Mouse (Mus musculus): ENCODE measurements around the gene Aptx.

The Aptx gene

DNA sequence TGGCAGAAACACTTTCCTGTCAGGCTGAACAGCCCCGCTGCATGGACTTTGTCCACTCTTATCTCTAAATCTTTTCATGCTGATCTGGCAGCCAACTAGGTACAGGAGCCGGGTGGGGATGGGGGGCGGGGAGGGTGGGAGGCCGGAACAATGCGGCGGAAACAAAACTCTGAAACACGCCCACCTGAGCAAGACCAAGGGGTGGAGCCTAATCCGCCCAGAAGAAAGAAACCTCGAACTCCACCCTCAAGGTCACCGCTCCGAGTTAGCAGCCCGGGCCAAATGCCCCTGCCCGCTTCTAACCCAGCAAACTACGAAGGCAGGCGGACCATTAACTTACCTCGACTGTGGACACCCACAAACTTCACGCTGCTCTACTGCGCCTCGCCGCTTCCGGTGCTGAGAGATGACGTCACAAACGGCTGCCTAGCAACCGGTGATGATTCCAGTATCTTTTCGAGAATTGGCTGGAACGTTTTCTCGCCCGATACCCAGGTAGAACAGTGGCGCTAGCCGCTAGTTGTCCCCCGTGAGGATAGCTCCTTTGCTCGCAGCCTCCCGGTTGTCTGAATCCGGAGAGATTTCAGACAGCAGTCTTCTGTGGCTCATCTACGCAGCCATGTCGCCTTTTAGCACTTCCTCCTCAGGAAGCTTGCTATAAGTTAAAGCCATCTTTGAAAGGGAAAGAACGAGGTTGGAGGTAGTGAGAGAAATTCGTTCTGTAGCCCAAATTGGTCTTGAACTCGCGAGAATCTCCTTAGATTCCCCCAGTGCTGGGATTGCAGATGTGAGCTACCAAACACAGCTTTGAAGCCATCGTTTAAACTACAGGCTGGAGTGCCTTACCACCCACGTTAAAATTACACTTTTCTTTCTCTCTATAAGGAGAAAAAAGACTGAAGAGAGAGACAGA lies at the start of gene Aptx:
TSS of gene Aptx (minus strand) at position 398 of the 913 bp plus-strand sequence.
- DNase-seq: peak; percentile 96 to 98

DNA sequence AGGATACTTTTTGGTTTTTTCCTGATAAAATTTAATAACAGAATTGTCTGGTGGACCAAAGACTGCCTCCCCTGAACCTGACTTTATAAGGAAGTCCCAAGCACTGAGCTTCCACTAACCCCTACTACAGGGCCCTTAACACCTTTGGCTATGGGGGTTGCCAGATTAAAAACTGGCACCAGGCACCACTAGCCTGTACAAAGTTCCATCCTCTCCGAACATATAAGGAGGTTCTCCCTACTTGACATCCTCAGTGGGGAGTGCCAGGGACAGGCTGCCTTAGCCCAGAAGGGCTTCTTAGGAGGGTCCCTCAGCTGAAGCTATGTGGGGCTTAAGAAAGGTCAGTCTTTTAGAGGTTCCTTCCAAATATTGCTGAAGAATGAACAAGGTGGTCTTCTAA lies 32.4 kb upstream of the Aptx start:
- no peak for DNase-seq

DNA sequence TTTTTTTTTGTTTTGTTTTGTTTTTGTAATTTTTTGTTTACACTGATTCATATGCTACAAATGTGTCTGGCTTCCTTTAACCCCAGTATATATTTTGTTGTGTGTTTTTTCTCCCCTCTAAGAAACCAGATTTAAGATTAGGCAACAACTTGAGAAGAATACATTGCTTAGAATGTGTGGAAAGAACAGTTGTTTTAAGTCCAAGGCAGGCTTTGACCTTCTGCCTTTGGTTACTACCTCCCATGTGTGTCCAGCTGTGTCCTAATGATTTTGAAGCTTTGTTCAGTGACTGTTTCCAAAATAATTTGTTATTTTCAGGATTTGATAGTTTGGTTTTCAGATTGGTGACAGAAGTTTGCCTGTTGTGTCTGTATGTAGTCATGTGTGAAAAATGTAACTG lies 28.3 kb upstream of the Aptx start:
- no peak for DNase-seq

DNA sequence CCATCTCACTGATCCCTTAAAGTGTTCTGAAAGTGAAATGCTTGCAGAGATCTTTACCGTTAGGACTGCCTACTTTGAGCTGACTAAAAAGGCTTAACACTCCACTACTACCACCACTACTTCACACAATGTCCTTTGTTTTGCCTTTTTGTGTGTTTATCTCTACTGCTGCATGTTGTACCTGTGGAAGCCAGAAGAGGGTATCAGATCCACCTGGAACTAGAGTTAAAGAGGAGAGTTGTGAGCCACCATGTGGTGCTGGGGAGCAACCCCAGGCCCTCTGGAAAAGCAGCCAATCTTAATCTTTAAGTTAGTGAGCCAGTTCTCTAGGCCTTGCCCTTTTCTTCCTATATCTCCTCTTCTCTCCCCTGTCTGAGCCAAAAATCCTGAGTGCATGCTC lies 24.3 kb upstream of the Aptx start:
- DNase-seq: no peak

DNA sequence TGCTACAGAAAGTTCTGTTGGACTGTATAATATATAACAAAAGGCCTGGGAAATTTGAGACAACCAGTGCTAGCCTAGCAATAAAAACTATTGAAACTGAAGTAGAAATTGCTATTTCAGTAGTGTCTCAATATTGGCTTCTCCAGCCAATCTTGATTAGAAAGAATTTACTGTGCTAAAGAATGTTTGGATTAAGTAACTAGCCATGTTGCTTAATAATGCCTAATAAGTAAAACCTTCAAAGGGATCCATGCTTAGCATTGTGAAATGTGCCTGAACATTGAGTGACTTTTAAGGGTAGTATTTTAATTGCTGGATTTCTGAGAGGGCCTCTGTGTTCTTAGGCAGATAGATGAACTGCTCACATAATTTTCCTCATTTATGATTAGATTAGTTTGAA lies 22.6 kb upstream of the Aptx start:
- DNase-seq: no peak

DNA sequence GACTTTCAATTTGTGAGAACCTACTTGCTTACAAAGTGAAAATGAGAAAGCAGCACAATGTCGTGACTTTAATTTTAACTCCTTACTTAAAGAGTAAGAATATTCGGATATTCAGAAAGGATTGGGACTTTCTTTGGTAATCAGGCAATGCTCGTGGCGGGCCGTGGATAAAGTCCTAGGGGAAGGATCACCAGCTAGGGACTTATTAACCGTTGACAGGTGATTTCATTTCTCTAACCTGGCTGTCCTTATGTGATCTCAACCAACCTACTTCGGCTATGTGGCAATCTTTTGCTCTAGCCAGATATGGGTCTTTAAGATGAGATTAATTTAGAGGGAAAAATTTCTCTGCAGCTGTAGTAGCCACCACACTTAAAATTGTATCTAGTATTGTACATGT lies 22.1 kb upstream of the Aptx start:
- DNase-seq: no peak

DNA sequence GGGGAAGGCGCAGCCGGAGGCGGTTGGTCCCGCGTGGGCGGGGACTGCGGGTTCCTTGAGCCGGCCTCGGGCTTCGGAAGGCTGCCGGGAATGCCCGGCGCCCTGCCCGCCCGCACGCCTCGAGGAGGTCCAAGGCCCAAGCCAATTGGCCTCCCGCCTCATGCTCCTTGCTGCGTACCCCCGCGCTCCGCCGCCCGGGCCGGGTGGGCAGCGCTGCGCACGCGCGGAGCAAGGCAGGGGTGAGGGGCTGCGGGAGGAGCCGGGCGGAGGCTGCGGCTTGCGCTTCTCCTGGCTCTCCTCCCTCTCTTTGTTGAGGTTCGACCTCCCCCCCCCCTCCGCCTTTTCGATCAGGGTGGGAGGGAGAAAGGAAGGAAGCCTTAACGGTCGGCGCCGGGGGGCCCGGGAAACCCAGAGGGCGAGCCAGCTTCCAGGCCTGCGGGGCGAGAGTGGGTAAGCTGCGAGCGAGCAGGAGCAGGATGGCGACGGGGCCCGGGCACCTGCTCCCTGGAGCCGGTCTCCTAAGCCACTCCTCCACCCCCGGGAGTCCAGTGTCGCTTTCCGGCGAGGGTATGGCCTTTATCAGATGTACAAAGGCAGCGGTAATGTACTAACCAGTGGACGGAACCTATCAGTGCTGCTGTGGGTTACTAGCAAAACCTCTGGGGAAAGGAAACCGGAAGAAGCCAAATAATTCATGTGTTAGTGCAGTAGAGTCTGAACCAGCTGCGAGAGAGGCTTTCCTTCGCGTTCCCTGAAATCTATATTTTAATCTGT lies 19.9 kb upstream of the Aptx start:
- DNase-seq: peak; percentile 84 to 88

DNA sequence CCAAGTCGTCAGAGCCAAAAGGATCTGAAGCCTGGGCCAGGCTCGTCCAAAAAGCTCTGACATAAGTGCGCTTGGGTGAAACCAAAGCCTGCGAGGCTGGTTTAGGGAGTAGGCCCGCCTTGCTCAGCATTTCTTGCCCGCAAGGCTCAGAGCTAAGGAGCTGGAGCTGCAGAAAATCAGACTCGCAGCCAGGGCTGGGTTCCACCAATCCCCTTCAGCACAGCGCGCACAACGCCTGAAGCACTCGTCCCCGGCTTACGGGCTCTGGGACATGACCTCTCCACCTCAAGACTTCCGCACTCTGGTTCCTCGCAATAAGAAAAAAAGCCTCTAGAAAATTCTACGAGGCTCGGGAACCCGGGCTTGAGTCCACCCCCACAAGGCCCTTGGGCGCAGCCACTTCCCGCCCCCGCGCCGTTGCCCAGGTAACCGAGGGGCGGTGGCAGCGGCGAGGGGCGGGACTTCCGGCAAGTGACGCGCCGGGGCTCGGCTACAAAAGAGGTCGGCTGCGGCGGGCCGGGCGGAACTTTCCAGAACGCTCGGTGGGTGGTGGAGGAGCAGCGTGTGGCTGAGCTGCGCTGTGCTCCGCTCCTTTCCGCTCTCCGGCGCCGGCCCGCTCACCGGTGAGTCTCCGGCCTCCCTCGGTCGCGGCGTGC lies 19.1 kb upstream of the Aptx start, which contains the start of gene Dnaja1:
TSS of gene Dnaja1 (plus strand) at position 140 of the 656 bp plus-strand sequence.
- DNase-seq: peak; percentile 98 to 99

DNA sequence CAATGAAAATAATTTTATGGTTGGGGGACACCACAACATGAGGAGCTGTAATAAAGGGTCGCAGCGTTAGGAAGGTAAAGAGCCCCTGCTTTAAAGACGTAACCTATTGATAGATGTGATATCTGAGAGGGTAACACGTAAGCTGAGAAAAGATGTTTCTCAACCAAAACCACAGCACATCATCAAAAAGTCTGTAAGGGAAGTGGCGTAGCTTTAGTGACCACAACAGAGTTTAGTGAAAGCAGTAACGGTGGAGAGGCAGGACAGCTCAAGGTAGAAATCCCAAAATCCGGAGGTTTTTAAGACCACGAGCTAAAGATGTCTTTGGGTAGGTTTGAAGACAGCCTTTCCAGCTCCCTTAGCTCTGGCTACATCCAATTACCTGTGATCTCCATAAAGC lies 17.9 kb upstream of the Aptx start:
- DNase-seq: no peak

DNA sequence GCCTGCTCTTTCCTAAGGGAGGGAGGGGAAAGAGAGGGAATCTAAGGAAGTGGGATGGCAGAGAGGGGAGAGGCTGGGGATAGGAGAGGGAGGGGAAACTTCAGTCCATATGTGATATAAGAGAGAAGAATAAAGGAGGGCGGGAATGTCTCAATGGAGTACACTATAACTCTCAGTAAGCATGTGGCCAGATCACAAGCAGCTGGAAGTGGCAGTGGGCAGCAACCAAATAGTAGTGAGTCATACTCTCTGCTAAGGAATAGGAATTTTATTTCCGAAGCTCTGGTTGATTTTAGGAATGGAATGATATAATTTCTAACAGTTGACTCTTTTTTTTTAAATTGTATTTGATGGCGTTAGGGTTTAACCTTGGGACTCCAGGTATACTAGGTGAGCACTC lies 14.1 kb upstream of the Aptx start:
- no peak for DNase-seq

DNA sequence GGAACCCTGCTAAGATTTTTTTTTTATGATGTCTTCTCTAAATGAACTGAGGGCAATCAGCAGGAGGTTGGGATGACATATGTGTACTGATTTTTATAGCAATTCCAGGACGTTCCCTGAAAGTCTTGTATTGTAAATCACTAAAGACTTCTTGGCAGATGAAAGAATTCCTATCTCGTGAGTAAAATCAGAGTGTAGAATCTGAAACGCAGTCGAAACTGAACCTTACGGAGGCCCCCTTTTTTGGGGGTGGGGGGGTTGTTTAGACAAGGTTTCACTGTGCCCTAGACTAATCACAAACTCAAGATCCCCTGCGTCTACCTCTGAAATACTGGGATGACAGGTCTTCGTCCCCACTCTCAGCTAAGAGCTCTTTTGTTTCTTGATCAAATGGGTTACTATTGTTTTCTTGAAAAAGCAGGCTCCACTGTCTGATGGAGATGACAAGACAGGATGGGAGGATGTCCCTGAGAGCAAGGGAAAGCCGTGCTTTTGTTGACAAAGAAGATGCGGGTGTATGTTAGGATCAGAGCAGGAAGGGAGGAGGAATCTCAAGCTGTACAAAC lies 799 bp upstream of the Aptx start:
- DNase-seq: peak in 1 of 2 experiments; percentile 13

DNA sequence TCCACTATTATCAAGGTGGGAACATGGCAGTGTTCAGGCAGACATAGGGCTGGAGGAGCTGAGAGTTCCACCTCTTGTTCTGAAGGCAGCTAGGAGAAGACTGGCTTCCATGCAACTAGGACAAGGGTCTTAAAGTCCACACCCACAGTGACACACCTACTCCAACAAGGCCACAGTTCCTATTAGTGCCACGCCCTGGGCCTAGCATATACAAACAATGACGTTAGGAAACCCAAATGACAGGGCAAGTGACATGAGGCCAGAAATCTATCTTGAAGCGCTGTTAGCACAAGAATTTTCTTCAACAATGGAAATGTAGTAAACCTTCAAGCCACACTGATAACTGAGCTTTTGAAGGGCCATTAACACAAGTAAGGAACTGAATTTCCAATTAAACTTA lies 1.2 kb downstream of the Aptx start:
- DNase-seq: no peak

DNA sequence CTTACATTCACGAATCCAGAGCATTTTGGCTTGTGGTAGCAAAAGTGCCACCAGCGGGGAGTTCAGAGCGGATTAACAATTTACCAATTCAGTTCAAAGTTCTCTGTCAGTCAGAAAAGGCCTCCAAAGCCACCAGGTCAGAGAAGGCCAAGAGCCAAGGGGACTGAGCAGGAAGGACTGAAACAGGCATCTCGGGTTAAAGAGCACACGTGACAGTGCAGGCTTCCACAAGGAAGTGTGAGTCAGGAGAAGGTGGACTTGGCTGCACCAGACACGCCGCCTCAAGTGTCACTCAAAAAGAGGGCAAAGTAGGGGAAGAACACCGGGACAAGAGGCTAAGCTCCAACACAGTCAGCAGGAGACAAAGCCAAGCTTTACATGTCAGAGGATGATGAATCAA lies 2.8 kb downstream of the Aptx start:
- peak; percentile 26 to 54 for DNase-seq

DNA sequence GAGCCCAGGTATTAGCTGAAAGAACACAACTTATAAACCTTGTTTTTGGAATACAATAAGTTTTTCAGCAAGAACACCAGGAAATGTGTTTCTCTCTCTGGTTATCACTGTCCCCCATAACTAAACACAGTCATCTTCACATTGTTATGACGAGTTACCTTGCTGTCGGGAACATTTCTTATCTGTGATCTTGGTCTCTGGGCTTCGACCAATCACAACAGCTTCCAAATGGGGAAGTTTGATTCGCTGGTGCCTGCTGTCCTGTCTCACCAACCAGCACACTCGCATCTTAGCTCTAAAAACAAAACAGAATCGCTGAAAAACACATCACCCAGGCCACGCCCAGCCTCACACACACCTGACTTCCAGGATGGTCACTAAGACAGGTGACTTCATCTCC lies 5.9 kb downstream of the Aptx start:
- DNase-seq: no peak

DNA sequence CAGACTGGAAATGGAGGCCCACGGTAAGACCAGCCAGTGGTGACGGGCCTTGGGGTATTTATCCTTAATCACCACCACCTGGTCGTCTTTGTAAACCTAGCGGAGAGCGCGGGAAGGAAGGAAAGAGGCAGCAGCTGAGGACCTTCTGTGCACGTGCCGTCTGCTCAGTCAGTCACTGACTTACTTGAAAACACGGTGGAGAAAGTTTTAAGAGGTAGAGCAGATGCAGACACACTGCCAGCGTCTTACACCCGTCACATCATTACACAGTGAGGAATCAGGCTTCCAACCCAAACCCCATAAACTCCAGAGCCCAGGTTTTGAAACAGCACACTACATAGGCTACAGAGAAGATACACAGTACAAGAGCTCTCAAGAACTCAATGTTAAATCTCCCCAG lies 11.9 kb downstream of the Aptx start:
- no peak for DNase-seq

DNA sequence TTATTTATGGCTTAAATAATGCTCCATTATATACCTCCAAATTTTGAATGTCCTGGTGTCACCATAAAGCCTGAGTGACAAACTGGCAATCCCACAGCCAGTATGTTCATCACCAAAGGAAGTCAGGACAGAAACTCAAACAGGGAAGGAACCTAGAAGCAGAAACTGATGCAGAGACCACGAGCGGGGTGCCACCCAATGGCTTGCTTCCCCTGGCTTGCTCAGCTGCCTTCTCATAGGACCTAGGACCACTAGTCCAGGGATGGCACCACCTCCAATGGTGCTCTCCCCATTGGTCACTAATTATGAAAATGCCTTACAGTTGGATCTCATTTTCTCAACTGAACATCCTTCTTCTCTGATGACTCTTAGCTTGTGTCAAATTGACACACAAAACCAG lies 19.7 kb downstream of the Aptx start:
- no peak for DNase-seq

DNA sequence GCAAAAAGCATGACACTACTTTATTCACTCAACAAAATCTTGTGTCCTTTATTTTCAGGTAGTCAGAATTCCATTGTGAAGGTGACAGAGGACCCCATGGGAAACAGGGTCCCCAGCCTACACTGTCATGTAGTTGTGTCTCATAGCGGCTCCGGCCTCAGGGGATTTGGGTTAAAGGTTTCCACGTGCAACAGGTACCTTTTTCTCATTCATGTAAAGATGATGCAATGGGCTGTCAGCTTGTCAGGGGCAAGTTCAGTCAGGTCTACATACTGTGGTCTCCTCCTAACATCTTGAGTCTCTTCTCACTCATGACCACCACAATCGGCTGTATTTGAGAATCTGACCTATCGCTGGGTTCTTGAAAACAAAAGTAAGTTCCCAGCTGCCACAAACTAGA lies 20.6 kb downstream of the Aptx start:
- DNase-seq: no peak

DNA sequence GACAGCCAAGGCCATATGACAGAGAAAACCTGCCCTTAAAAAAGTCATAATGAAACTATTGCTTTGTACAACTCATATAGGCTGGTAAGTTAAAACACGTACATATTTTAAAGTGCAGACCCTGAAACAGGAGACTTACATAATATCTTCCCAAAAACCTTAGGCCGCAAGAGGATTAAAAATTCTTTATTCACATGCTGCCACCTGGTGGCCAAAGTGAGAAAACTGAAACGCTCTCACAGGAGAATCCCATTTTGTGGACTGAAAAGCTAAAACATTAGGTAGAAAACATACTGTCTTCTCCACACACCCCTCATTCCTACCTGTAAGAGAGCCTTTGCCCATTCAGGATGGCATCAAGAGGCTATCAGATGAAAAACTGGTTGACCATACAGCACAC lies 21.1 kb downstream of the Aptx start:
- peak in 1 of 2 experiments; percentile 57 for DNase-seq

DNA sequence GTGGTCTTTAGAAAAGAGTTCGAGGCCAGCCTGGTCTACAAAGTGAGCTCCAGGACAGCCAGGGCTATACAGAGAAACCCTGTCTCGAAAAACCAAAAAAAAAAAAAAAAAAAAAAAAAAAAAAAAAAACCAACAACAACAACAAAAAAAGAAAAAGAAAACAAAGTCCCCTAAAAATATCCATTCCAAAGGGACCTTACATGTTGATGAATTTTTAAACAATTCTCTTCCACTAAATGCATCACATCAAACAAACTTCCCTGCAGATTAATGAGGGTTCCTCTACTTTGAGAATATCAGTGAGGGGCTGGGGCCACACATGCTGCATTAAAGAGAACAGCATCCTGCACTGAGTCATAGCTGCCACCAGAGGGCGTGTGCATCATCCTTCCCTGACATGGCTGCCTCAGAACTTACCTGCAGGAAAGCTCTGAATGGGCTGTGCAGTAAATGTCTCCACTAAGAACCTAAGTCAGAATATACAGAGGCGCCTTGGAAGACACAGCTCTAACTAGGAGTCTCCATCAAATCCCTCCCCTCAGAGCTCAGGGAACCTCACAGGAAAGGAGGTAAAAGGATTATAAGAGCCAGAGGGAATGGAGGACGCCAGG lies 22.6 kb downstream of the Aptx start:
- peak; percentile 34 to 38 for DNase-seq

DNA sequence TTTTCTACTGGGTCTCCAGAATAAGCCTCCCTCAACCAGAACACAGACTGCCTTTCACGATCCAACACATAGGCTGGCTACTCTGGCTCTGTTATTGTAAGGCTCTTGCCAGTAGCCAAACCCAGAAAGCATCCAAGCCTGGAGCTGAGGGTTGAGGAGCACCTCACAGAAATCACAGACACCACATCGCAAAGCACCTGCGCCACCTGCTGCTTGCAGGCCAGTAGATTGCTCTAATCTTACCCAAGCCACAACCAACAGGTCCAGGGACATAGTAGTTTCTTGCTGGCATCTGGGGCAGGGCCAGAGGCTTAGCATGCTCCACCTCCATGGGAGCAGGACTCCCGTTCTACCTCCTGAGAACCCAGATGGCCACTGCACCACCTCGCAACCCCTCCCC lies 25.9 kb downstream of the Aptx start:
- DNase-seq: peak; percentile 15 to 30

DNA sequence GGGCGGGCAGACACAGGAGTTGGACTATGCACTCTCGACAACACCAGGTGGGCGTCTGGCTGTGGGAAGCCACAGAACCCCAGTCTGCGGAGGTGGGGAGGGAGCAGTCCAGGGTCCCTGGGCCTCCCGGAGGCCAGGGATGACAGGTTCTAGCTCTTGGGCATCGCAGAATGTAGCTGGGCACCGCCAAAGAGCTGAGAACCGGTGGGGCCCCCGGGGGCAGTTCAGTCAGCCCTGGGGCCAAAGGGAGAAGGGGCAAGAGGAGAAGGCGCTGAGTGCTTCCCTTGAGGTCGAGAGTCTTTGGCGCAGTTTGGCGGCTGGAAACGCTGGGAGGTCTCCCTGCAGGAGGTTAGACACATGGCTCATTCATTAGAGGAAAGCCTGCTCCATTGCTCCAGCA lies 26.7 kb downstream of the Aptx start:
- DNase-seq: no peak

DNA sequence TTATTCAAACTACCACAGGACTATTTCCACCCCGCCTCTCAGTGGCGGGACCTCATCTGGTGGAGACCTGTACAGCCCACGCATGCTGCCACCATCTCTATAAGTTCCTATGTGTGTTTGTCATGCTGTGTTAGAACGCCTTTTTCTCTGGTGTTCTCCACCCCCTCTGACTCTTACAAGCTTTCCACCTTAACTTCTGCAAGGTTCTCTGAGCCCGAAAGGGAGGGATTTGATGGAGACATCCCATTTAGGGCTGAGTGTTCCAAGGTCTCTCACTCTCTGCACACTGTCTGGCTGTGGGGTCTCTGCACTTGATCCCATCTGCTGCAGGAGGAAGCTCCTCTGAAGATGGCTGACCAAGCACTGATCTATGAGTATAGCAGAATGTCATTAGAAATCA lies 29.5 kb downstream of the Aptx start:
- DNase-seq: no peak
